Mouse (Mus musculus): Measurements from ENCODE around the gene S100a16. TPM values are rescaled to one million over a fixed set of nuclear protein-coding genes. Genes with fewer than 3 reads are reported as not detected.

S100a16 gene
- polyA plus RNA-seq, 1 experiment from 2014 or later, result 192 TPM

DNA sequence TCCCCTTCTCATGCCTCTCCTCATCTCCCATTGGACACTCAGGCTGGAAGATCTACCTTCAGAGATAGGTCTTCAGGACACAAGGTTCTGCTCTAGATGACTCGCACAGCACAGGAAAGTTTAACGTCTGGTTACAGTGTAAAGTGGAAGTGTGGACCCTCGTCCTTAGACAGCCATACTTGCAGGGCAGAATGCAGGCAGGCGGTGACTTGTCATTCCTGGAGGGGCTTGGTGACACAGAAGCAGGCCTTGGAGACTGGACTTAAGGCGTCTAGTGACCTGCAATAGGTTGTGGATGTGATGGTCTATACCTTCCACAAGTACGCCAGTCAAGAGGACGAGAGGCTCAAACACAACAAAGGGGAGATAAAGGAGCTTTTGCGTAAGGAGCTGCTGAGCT, 52.9 kb downstream of the S100a16 start, which contains the start of gene S100a2:
TSS of gene S100a2 (plus strand) at position 301 of the 400 bp plus-strand sequence.
- 91% methylated on average over 8 of the region's 8 CpGs for WGBS
- no peak for ATAC-seq (replicated peaks; ENCODE audit: low FRiP score)

More for the DNA sequence above, 52.9 kb downstream of the S100a16 start, which contains the start of gene S100a2:
- Histone ChIP-seq H3K27ac (no peak within 1 kb of the TSS), H3K4me1 (peaks cover 10% of the 10 kb centered on the region; the same call in 1 of the 2 replicates), H3K36me3 (no peaks in the 10 kb centered on the region), H3K4me2 (no peak within 1 kb of the TSS), H3K9ac (no peak within 1 kb of the TSS), H3K4me3 (replicated peaks) (no peak within 1 kb of the TSS), H3K27me3 (no peaks in the 10 kb centered on the region), H3K9me3 (replicated peaks) (0 out of 2 replicates have a peak, but pooled peaks cover 2% of the 10 kb centered on the region)

Other genes with a start within 250 kb of the S100a16 start
- gene Gatad2b, start 244.1 kb upstream of the S100a16 start, polyA plus RNA-seq (2015; fragmentation: Nextera tagmentation; extraction: Ambion mirVana), result 12.8 and 16.2 TPM in 2 replicates
- gene Slc27a3, start 147.3 kb upstream of the S100a16 start, polyA plus RNA-seq (2015; fragmentation: Nextera tagmentation; extraction: Ambion mirVana), result 15.4 and 17.3 TPM in 2 replicates
- gene Ints3, start 103.6 kb upstream of the S100a16 start, polyA plus RNA-seq (2015; fragmentation: Nextera tagmentation; extraction: Ambion mirVana), result 32.9 and 38.1 TPM in 2 replicates
- 13.6 and 16.2 TPM in 2 replicates for gene Npr1, start 71.4 kb upstream of the S100a16 start, polyA plus RNA-seq (2015; fragmentation: Nextera tagmentation; extraction: Ambion mirVana)
- gene Ilf2, start 61.1 kb upstream of the S100a16 start, polyA plus RNA-seq (2015; fragmentation: Nextera tagmentation; extraction: Ambion mirVana), result 236 and 238 TPM in 2 replicates
- 69.9 and 70.6 TPM in 2 replicates for gene Snapin, start 46.2 kb upstream of the S100a16 start, polyA plus RNA-seq (2015; fragmentation: Nextera tagmentation; extraction: Ambion mirVana)
- 149 and 152 TPM in 2 replicates for gene Chtop, start 27.8 kb upstream of the S100a16 start, polyA plus RNA-seq (2015; fragmentation: Nextera tagmentation; extraction: Ambion mirVana)
- gene S100a1, start 22.9 kb upstream of the S100a16 start, polyA plus RNA-seq (2015; fragmentation: Nextera tagmentation; extraction: Ambion mirVana), result 79.4 and 87.1 TPM in 2 replicates
- gene S100a13, start 22.8 kb upstream of the S100a16 start, polyA plus RNA-seq (2015; fragmentation: Nextera tagmentation; extraction: Ambion mirVana), result 39.8 and 40.5 TPM in 2 replicates
- 3.8 and 6.6 TPM in 2 replicates for gene S100a14, start 10.4 kb upstream of the S100a16 start, polyA plus RNA-seq (2015; fragmentation: Nextera tagmentation; extraction: Ambion mirVana)
- gene S100a3, start 23.3 kb downstream of the S100a16 start, polyA plus RNA-seq (2015; fragmentation: Nextera tagmentation; extraction: Ambion mirVana), result not detected in 2 replicates
- not detected in 2 replicates for gene S100a2, start 53.0 kb downstream of the S100a16 start, polyA plus RNA-seq (2015; fragmentation: Nextera tagmentation; extraction: Ambion mirVana)
- not detected in 2 replicates for gene Gm42674, start 64.7 kb downstream of the S100a16 start, polyA plus RNA-seq (2015; fragmentation: Nextera tagmentation; extraction: Ambion mirVana)
- gene S100a4, start 66.5 kb downstream of the S100a16 start, polyA plus RNA-seq (2015; fragmentation: Nextera tagmentation; extraction: Ambion mirVana), result 4.2 and 6.4 TPM in 2 replicates
- 0.46 TPM in 1 of 2 replicates, not detected in the other for gene S100a5, start 71.3 kb downstream of the S100a16 start, polyA plus RNA-seq (2015; fragmentation: Nextera tagmentation; extraction: Ambion mirVana)
- 168 and 169 TPM in 2 replicates for gene S100a6, start 75.6 kb downstream of the S100a16 start, polyA plus RNA-seq (2015; fragmentation: Nextera tagmentation; extraction: Ambion mirVana)
- gene S100a7a, start 116.8 kb downstream of the S100a16 start, polyA plus RNA-seq (2015; fragmentation: Nextera tagmentation; extraction: Ambion mirVana), result 0.16 and 0.17 TPM in 2 replicates
- 34.3 and 50.5 TPM in 2 replicates for gene S100a8, start 131.7 kb downstream of the S100a16 start, polyA plus RNA-seq (2015; fragmentation: Nextera tagmentation; extraction: Ambion mirVana)
- 19.3 and 31.5 TPM in 2 replicates for gene S100a9, start 158.5 kb downstream of the S100a16 start, polyA plus RNA-seq (2015; fragmentation: Nextera tagmentation; extraction: Ambion mirVana)
- not detected in 2 replicates for gene Pglyrp4, start 189.7 kb downstream of the S100a16 start, polyA plus RNA-seq (2015; fragmentation: Nextera tagmentation; extraction: Ambion mirVana)
- gene Gm5849, start 240.6 kb downstream of the S100a16 start, polyA plus RNA-seq (2015; fragmentation: Nextera tagmentation; extraction: Ambion mirVana), result not detected in 2 replicates